Comparison of ENCODE assay signal across 24 mouse cellular contexts in genomic region chr5:25812922-25813321, GRCm38 (mm10). TPM values are rescaled to one million over a fixed set of nuclear protein-coding genes. Genes with fewer than 3 reads are reported as not detected.
A peak's percentile ranks its signal among the peaks of the same experiment; 100 is the strongest.
DNase-seq lines count a peak whose midpoint lies in the region; ATAC-seq lines count a peak whose summit lies in the region.
"Had no signal": no experiment of that assay in that cellular context is flagged by ENCODE, and none has a peak within 500 bp of the region (broad histone marks: within the 10 kb centered on the region; RNA-seq: fewer than 3 reads in every experiment).

No protein-coding gene starts in this region.

- H3K4me1 ChIP-seq in stomach, embryonic 16.5 days (ENCODE audit: control insufficient read depth, insufficient read depth, low read length): no peaks in the 10 kb centered on the region
- H3K4me1 ChIP-seq in neural tube, embryonic 15.5 days: no peaks in the 10 kb centered on the region
- H3K4me1 ChIP-seq: embryonic facial prominence, embryonic 12.5 days; embryonic facial prominence, embryonic 15.5 days; forebrain, embryonic 15.5 days; heart, embryonic 15.5 days; hindbrain, embryonic 10.5 days; hindbrain, embryonic 13.5 days; intestine, embryonic 15.5 days had no signal

- no peaks in the 10 kb centered on the region for H3K9me3 ChIP-seq in stomach, embryonic 16.5 days (replicated peaks; ENCODE audit: control insufficient read depth, low read length)
- no peaks in the 10 kb centered on the region for H3K9me3 ChIP-seq in neural tube, embryonic 15.5 days (replicated peaks)
- H3K9me3 ChIP-seq: embryonic facial prominence, embryonic 12.5 days; embryonic facial prominence, embryonic 15.5 days; forebrain, embryonic 15.5 days; heart, embryonic 12.5 days; heart, embryonic 15.5 days; hindbrain, embryonic 10.5 days; hindbrain, embryonic 13.5 days; intestine, embryonic 15.5 days had no signal

- 51% methylated on average over 6 of the region's 6 CpGs for WGBS in stomach, embryonic 16.5 days
- WGBS in neural tube, embryonic 15.5 days: 51% methylated on average over 6 of the region's 6 CpGs

- no peaks in the 10 kb centered on the region for H3K36me3 ChIP-seq in stomach, embryonic 16.5 days (ENCODE audit: control insufficient read depth, insufficient read depth, low read length)
- no peaks in the 10 kb centered on the region for H3K36me3 ChIP-seq in neural tube, embryonic 15.5 days
- H3K36me3 ChIP-seq: embryonic facial prominence, embryonic 12.5 days; embryonic facial prominence, embryonic 15.5 days; forebrain, embryonic 15.5 days; heart, embryonic 12.5 days; heart, embryonic 15.5 days; hindbrain, embryonic 10.5 days; hindbrain, embryonic 13.5 days; intestine, embryonic 15.5 days had no signal

- no peak overlapping the region for H3K9ac ChIP-seq in stomach, embryonic 16.5 days (ENCODE audit: low read length)
- no peak overlapping the region for H3K9ac ChIP-seq in neural tube, embryonic 15.5 days (replicated peaks)
- H3K9ac ChIP-seq: embryonic facial prominence, embryonic 12.5 days; embryonic facial prominence, embryonic 15.5 days; forebrain, embryonic 15.5 days; heart, embryonic 12.5 days; heart, embryonic 15.5 days; hindbrain, embryonic 13.5 days; intestine, embryonic 15.5 days had no signal

- H3K4me3 ChIP-seq in stomach, embryonic 16.5 days (replicated peaks; ENCODE audit: low read length): no peak overlapping the region
- no peak overlapping the region for H3K4me3 ChIP-seq in neural tube, embryonic 15.5 days (replicated peaks)
- H3K4me3 ChIP-seq: embryonic facial prominence, embryonic 12.5 days; embryonic facial prominence, embryonic 15.5 days; forebrain, embryonic 15.5 days; heart, embryonic 12.5 days; heart, embryonic 15.5 days; hindbrain, embryonic 10.5 days; hindbrain, embryonic 13.5 days; intestine, embryonic 15.5 days had no signal

- no peak for ATAC-seq in cerebellum, adult (ENCODE audit: insufficient number of reproducible peaks, low FRiP score, low TSS enrichment)
- ATAC-seq in stomach, embryonic 16.5 days (ENCODE audit: insufficient read depth, low FRiP score): peak; percentile 85; the same call in 1 of the 2 replicates
- no peak for ATAC-seq in neural tube, embryonic 15.5 days (ENCODE audit: low FRiP score)
- ATAC-seq: activated CD4-positive, CD25-positive, alpha-beta regulatory T cell, adult 4 months; forebrain, embryonic 15.5 days; hindbrain, embryonic 16.5 days; intestine, embryonic 15.5 days had no signal

- no peaks in the 10 kb centered on the region for H3K27me3 ChIP-seq in stomach, embryonic 16.5 days (ENCODE audit: control insufficient read depth, insufficient read depth, low read length)
- H3K27me3 ChIP-seq in neural tube, embryonic 15.5 days (replicated peaks): no peaks in the 10 kb centered on the region
- H3K27me3 ChIP-seq: embryonic facial prominence, embryonic 12.5 days; embryonic facial prominence, embryonic 15.5 days; forebrain, embryonic 15.5 days; heart, embryonic 12.5 days; heart, embryonic 15.5 days; hindbrain, embryonic 13.5 days; intestine, embryonic 15.5 days had no signal

- no peak overlapping the region for H3K4me2 ChIP-seq in stomach, embryonic 16.5 days (ENCODE audit: low read depth, low read length)
- no peak overlapping the region for H3K4me2 ChIP-seq in neural tube, embryonic 15.5 days
- H3K4me2 ChIP-seq: embryonic facial prominence, embryonic 12.5 days; embryonic facial prominence, embryonic 15.5 days; forebrain, embryonic 15.5 days; heart, embryonic 12.5 days; heart, embryonic 15.5 days; hindbrain, embryonic 13.5 days; intestine, embryonic 15.5 days had no signal

- H3K27ac ChIP-seq in stomach, embryonic 16.5 days (ENCODE audit: low read length): no peak overlapping the region
- no peak overlapping the region for H3K27ac ChIP-seq in neural tube, embryonic 15.5 days (replicated peaks)
- H3K27ac ChIP-seq: embryonic facial prominence, embryonic 12.5 days; embryonic facial prominence, embryonic 15.5 days; forebrain, embryonic 15.5 days; heart, embryonic 15.5 days; hindbrain, embryonic 10.5 days; hindbrain, embryonic 13.5 days; intestine, embryonic 15.5 days had no signal

- peak; percentile 34 for DNase-seq in cerebellum, adult 11-12 months
- DNase-seq in cerebellum, adult 9-10 months: peak; percentile 25
- no peak for DNase-seq in cerebellum, adult 11 months
- no peak for DNase-seq in heart, adult 11 months
- DNase-seq: adrenal gland, adult 8-10 months; adrenal gland, postnatal 25 days; gastrocnemius, postnatal 10 days; gastrocnemius, postnatal 36 days; heart, postnatal 10 days; heart, postnatal 36 days; kidney, adult 11 months had no signal

RNA-seq across cellular contexts. Expression of gene Actr3b, which starts 53.1 kb away (rescaled TPM):
- polyA plus RNA-seq in stomach, embryonic 16.5 days (2015; fragmentation: Nextera tagmentation; extraction: Ambion mirVana): 3.7 and 4.5 TPM in 2 replicates
- polyA plus RNA-seq in neural tube, embryonic 15.5 days (2015; fragmentation: Nextera tagmentation; extraction: Ambion mirVana): 35.7 and 44.2 TPM in 2 replicates

Comparison
In these comparisons a context has a peak if more than half of its experiments do, and no peak if none do; other contexts are left out.
1. DNase-seq: peak in cerebellum, adult 11-12 months (single experiment) and cerebellum, adult 9-10 months (single experiment); none in cerebellum, adult 11 months (single experiment) and heart, adult 11 months (single experiment).